Mouse (Mus musculus) adrenal gland, postnatal 4 days (tissue): ENCODE results near the gene Srrm3. TPM values are rescaled to one million over a fixed set of nuclear protein-coding genes. Genes with fewer than 3 reads are reported as not detected.

Experiments
- DNase-seq, 2 experiments: peaks; one replicate each; pipeline ENCODE4 v3.0.0; 2021 to 2022; ENCODE audit warnings: low spot score in 2 of 2, mixed read lengths in 2 of 2
- total RNA-seq, 2 experiments: library from RNA; stranded (reverse); gene quantifications; 2 replicates each; pipeline ENCODE4 v1.2.3; 2021

Gene Srrm3
- total RNA-seq, 2 experiments from 2014 or later: 7.5 to 7.9 TPM

DNA sequence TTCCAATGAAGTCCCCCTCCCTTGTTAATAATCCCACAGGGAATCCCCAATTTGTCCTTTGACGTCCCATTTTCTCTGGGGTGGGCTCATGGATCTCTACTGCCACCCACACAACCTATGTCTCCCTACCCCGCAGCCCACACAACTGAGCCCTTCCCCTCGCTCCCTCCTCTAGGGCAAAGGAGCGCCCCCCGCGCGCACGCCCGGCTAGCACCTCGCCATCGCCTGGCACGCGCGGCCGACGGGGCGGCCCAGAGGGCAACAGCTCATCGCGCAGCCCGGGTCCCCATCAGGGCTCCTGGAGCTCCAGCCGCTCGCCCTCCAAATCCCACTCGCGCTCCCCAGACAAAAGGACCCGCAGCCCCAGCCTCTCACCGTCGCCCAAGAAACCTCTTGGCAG, 62.0 kb downstream of the Srrm3 start:
- DNase-seq: no peak

DNA sequence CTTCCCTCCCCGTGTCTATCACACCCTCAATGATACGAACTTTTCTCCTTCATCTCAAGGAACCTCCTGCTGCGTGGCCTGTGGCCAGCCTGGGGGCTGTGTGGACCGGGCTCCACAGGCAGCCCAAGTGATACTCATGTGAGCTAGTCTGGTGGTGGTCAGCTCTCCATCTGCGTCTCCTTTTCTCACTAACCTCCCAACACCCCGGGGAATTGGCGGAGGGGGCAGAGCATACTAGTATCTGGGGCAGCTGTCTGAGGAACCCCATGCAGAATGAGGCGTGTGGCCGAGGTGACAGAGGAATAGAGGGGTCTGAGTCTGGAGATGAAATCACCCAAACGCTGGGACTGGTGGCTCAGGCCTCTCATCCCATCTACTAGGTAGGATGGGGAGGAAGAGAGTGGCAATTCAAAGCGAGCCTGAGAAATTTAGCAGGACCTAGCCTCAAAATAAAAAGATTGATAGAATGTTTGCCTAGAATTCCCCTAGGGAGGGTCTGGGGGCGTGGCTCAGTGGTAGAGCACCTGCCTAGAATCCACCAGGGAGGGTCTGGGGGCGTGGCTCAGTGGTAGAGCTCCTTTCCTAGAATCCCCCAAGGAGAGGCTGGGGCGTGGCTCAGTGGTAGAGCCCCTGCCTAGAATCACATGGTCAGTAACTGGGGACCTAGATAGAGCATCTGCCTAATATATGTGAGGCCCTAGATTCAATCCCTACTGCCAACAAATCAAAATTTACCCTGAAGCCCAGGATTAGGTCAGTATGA, 63.2 kb downstream of the Srrm3 start:
- no peak for DNase-seq

DNA sequence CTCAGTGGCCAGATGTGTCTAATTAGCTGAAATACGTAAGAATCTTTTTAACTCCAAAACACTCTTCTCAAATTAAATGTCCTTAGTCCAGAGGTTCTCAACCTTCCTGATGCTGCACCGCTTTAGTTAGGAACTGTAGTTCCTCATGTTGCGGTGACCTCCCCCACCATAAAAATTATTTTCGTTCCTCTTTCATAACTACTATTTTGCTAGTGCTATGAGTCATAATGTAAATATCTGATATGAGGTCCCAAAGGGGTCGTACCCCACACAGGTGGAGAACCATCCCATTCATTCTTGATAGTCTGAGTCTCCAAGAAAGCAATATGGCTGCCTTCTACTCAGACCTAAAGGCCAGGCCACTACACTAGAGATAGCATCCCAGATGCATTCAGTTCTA, 63.8 kb downstream of the Srrm3 start:
- DNase-seq: no peak

DNA sequence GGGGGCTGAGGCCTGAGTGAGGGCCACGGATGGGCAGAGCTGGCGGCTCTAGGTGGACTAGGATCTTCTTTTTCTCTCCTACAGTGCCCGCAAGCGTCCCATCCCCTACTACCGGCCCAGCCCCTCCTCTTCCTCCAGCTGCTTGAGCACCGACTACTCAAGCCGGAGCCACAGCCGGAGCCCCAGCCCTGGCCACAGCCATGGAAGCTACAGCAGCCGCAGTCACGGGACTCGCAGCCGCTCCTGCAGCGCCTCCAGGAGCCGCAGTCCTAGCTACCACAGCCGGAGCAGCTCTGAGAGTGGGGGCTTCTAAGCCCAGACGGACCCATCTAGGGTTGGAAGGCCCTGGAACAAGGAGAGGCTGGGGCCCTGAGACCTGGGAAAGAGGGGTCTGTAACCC, 66.3 kb downstream of the Srrm3 start:
- DNase-seq: no peak

DNA sequence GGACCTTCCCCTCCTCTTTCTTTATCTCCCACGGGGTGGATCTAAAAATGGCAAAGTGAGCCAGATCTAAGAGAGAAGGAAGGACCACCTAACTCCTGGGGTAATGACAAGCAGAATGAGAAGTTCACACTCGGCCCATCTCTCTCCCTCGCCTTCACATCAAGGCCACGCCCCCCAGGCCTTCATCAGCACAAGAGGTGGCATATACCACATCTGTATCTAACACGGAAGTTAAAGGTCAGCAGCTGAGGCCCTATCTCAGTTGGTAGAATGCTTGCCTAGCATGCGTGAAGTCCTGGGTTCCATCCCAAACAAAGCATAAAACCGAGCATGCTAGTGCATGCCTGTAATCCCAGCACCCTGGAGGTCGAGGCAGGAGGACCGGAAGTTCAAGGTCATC, 67.1 kb downstream of the Srrm3 start:
- DNase-seq: no peak

DNA sequence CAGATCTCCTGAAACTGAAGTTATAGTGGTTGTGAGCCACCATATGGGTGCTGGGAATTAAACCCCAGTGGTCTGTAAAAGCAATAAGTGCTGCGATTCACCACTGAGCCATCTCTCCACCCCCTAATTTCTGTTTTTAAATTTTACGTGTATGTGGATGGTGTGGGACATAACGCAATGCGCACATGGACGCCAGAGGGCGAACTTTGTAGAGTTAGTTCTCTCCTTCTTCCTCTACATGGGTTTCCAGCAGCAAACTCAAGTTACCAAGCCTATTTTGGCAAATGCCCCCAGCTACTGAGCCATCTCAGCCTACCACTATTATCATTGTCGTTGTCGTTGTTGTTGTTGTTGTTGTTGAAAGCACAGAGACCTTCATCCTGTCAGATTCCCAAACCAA, 70.5 kb downstream of the Srrm3 start:
- no peak for DNase-seq

DNA sequence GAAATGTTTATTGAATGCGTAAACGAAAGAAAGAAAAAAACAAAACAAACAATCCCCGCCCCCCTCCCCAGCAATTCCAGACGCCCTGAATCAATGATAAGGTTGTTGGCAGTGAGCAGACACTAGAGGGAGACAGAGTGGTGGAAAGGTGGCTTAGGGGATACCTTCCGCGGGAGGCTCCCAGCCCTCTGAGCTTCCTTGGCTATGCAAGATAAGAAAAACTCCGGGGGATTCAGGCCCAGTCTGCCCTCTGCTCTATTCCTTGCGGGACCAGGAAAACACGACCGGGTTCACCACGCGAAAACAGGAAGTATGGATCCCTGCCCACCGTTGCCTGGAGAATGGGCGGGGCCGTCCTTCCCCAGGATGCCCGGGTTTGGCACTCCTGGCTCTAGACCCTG, 71.1 kb downstream of the Srrm3 start:
- DNase-seq: no peak

DNA sequence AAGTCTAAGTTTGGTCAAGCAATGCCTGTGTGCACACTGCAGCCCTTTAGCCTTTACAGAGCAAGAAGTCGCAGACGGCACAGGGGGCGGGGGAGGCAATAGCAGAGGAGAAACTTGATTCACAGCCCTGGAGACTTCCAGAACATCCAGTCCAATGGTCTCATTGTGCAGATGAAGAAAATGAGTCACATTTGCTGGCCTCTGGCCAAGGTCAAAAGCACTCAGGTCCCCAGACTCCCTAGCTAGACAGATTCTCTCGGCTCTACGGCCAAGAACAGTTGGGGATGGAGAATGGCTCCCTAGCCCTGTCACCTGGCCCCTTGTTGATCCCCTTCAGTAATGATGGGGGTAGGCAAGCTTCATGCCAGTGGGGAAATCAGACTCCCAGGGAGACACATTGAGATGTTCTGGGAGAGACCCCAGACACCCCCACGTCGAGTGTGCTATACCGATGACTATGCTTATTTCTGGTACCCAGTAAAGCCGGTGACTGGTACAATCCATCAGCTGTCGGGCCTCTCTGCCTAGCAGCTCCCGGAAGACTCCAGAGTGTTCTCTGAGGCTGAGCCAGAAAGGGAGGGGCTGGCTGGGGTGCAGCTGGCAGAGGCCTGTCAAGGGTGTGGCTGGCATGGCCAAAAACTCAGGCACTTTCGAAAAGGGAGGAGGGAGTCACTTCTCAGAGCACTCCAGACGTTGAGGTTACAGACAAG, 72.9 kb downstream of the Srrm3 start:
- DNase-seq: peak in 1 of 2 experiments; percentile 60

DNA sequence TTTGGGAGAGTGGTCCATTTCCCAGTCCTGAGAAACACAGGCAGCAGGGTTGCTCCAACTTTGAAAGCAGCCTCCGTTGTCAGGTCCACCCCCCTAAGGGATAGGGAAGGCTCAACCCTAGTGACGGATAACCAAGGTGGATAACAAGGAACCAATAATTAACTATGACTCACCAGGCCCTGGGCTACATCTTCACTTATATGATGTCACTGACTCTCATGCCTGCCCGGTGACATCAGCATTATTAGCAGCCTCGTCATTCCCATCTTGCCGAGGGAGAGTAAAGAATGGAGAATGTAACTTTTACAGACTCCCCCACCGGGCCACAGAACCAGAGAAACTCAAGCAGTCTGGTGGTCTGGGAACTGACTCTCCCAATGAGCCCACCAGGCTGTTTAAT, 78.0 kb downstream of the Srrm3 start:
- DNase-seq: no peak

DNA sequence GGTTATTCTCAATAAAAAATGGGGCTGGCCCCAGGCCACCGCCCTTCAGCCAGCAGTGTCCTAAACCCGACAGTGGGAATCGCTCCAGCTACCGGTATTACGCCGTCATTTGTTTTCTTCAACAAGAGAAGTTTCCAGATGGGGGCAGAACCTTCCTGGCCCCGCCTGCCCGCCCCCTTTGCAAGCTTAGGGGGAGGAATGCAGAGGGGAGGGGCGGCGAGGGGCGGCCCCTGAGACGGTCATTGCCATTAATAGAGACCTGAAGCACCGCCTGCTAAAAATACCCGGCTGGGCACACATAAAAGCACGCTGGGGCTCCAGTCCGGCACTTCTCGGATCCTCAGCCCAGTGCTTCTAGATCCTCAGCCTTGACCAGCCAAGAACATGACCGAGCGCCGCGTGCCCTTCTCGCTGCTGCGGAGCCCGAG, 81.0 kb downstream of the Srrm3 start, which contains the start of gene Hspb1:
Gene Hspb1, plus strand, starts transcription at position 245 of the 428 bp plus-strand sequence.
- DNase-seq: no peak

DNA sequence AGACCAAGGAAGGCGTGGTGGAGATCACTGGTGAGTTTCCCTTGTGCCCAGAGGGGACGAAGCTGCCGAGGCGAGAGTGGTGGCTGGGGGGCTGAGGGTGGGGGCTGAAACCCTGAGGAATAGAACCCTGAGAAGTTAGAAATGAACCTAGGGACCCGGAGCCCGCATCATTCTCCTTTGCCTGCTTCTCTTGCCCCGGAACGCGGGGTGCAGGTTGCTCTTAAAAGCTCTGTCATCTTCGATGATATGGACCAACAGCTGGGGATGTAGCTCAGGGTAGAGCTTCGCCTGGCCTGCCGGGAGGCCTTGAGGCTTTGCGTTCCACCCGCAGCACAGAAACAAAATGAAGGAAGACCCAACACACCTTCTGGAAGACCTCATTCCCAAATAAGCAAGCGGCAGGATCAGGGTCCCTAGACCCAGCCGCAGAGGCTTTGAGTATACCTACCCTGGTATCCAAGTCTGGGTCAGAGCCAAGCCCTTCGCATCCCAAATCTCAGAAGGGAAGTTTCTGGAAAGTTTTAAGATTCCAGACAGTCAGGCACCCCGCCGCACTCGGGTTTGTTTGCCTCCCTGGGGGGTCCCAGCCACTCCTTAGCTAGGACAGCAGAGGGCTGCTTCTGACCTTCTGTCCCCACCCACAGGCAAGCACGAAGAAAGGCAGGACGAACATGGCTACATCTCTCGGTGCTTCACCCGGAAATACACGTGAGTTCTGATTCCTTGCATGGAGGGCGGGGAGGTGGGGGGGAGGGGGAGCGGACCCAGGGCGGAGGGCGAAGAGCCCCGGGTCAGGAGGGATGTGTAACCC, 81.9 kb downstream of the Srrm3 start:
- DNase-seq: no peak

DNA sequence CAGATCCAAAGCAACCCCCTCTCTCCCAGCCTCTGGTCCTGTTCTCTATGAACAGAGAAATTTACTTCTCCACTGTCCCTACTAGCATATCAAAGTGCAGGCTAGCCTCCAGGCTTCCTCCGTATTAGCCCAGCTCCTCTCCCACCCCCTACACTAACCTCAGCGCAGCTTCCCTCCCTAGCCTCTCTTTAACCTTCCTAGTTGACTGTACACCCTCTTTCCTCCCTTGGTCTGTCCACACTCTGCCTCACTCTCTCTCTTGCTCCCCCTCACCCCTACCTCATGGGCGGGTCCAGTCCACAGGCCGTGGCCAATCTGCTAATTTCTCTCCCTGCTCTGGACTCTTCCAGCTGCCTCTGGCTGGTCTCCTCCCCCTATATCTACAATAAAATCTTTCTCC, 83.6 kb downstream of the Srrm3 start:
- DNase-seq: no peak

DNA sequence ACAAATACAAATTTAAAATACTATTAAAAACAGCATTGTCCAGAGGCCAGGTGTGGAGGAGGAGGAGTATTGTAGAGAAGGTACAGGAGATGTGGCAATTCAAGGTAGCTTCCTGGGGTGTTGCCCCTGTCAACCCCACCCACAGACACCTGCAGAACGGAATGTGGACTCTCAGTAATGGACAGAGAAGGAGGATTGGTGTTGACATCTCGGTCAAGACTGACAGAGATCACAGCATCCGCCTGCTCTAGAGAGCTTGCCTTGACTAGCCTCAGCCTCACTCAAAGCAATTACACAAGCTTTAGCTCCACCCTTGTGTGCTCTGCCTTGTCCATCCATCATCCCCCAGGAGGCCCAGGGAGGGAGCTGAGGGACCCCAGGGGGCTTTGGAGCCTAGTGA, 84.2 kb downstream of the Srrm3 start:
- no peak for DNase-seq

DNA sequence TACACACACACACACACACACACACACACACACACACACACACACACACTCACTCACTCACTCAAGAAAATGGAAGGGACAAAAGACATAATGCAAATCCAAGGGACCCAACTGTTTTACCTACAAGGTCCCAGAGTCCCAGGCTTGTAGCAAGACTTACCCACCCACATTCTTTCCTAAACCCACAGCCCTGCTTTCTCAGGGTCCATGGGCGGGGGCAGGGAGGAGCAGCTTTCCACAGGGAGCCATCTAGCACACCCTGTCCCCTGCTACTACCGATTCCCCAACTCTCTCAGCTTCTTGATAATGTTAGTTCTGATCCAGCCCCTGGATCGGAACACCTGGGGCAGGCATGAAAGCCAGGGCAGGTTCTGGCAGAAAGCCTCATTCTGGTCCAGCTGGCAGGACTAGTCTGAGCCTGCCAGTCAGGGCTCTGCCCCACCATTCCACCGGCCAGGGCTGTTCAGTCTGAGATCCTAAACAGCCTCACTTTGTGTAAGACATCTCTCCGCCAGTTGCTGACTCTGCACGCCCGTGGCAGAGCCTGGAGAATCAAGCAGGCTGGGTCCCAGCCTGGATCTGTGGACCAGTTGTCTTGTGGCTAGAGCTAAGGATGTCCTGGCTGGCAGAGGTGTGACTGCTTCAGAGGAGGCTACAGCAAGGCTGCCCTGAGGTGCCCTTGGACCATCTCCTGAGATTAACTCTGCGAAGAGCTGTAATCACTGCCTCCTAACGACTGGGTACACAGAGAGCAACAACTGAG, 86.1 kb downstream of the Srrm3 start:
- no peak for DNase-seq

DNA sequence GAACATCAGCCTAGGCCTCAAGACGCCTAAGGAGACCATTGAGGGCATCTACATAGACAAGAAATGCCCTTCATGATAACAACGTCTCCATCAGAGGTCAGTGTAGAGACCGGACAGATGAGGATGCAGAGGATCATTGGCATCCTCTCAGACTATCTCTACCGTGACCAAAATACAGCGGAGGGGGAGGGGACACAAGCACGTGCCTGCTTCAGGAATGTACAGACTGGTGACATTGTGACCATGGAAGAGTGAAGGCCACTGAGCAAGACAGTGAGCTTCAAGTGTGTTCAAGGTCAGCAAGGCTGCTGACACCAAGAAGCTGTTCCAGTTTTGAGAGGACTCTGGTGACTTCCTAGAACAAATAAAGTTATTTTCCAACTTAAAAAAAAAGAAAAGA, 88.3 kb downstream of the Srrm3 start:
- DNase-seq: no peak

DNA sequence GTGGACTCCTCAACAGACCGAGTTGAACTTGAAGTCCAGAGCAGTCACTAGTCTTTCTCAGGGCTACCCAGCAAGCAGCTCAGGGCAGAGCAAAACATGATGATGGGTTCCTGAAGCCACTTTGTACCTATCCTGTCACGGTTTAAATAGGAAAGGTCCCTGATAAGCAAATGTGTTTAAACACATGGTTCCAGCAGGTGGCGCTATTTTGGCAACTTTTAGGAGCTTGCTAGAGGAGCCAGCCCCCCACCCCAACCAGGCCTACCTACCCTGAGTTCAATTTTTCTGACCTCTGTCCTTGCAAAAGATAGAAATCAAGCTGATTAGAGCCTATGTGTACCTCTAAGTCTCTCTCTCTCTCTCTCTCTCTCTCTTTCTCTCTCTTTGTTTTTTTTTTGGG, 91.3 kb downstream of the Srrm3 start:
- DNase-seq: no peak

DNA sequence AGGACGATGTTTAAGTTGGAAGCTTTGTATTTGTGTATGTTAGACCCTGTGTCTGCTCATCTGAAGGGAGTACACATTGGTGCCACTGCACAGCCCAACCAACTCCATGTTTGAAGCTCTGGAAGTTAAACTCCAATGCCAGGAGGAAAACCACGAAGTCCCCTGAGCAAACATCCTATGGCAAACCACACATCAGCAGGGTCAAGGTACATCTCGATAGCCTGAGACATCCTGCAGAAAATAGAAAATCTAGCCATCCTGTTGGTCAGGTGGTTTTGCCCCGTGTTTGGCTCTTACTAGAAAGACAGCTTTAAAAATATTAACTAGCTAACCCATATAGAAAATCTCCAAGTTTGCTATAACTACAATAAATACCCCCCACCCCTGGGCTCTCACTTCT, 92.3 kb downstream of the Srrm3 start:
- no peak for DNase-seq

DNA sequence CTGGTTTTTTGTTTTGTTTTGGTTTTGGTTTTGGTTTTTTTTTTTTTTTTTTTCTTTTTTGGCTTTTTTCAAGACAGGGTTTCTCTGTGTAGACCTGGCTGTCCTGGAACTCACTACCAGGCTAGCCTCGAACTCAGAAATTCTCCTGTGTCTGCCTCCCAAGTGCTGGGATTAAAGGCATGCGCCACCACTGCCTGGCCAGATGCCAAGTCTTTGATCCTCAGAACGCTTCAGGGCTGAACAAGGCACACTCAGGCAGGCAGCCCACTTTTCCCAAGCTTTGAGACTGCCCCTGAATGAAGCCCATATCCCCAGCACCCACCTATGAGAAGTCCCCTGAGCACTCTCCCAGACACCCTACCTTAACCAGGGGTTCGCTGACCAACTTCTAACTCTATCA, 93.1 kb downstream of the Srrm3 start:
- DNase-seq: no peak

DNA sequence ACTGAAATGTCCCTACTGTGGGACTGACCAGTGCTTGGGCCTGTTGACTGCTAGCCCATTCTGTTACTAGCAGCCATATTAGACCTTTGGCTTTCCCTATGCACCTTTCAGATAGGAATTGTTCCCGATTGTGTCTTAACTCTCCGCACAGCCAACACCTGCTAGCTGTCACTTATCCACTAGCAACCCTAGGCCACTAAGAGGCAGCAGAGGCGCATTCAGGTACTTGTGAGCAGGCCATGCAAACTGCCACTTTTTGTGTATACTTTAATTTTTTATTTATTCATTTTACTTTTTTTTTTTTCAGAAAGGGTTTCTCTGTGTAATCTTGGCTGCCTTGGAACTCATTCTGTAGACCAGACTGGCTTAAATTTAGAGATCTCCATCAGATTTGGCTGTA, 94.0 kb downstream of the Srrm3 start:
- no peak for DNase-seq

DNA sequence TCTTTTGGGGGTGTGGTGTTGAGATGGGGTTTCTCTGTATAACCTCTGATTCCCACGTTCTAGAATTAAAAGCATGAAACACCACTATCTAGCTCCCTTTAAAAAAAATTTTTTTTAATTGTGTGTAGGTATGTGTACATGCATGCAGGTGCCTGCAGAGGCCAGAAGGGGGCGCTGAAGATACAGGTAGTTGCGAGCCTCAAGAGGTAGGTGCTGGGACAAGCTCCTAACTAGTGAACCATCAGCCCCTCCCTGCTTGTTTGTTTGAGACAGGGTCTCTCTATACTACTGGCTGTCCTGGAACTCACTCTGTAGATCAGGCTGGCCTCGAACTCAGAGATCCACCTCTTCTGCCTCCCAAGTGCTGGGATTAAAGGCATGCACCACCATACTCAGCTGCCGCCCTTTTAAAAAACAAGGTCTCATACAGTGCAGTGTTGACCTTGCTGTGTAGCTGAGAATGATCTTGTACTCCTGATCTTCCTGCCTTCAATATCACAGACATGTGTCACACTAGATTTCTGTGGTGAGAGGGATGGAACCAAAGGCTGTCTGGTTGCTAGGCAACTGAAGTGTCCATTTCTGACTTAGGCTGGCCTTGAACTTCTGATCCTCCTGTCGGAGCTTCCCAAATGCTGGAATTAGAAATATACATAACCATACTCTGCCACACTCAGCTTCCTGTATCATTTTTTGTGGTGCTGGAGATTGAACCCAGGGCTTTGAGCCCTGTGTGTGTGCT, 94.8 kb downstream of the Srrm3 start:
- no peak for DNase-seq

DNA sequence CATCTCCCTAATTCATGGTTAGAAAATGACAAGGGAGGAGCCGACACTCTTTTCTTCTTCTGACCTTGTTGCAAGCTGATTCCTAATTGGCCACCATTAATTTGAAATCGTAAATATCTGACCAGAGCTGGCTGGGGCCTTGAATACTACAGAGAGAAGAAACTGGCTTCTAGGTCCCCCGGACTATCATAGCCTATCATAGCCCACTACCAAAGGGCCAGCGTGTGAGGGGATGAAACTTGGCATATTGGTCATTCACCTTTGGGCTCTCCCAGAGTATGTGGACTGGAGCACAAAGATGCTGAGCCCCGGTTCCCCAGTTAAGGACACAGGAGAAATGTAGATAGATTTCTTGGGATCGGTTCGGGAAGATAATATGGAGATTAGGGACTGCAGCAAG, 96.4 kb downstream of the Srrm3 start:
- no peak for DNase-seq
